Mouse (Mus musculus): ENCODE measurements around the gene D430019H16Rik. TPM values are rescaled to one million over a fixed set of nuclear protein-coding genes. Genes with fewer than 3 reads are reported as not detected.

The D430019H16Rik gene
- polyA plus RNA-seq, 1 experiment from 2014 or later = 7.0 TPM

- Histone ChIP-seq H3K9me3 (no peaks in the 10 kb centered on the region), H3K9ac (replicated peaks) (no peak overlapping the region), H3K36me3 (peaks cover 11% of the 10 kb centered on the region; the same call in 1 of the 2 replicates), H3K27me3 (no peaks in the 10 kb centered on the region), H3K4me3 (no peak overlapping the region), H3K4me2 (replicated peaks) (no peak overlapping the region), H3K4me1 (no peaks in the 10 kb centered on the region), H3K27ac (replicated peaks) (no peak overlapping the region)
- WGBS = 87% methylated on average over 5 of the region's 5 CpGs
- ATAC-seq (ENCODE audit: low FRiP score, low read depth) = no peak
Observed at GRCm38 (mm10) chr12:105494796-105495195, 41.1 kb downstream of the D430019H16Rik start.

- H3K4me3 ChIP-seq = no peak overlapping the region
- H3K4me2 ChIP-seq (replicated peaks) = no peak overlapping the region
- H3K27me3 ChIP-seq = no peaks in the 10 kb centered on the region
- H3K9me3 ChIP-seq = no peaks in the 10 kb centered on the region
- 7% methylated on average over 6 of the region's 6 CpGs for WGBS
- H3K9ac ChIP-seq (replicated peaks) = no peak overlapping the region
- no peak overlapping the region for H3K27ac ChIP-seq (replicated peaks)
- H3K4me1 ChIP-seq = no peaks in the 10 kb centered on the region
- ATAC-seq (ENCODE audit: low FRiP score, low read depth) = peak; percentile 50; the same call in 1 of the 2 replicates
- no peaks in the 10 kb centered on the region for H3K36me3 ChIP-seq
Observed at GRCm38 (mm10) chr12:105497894-105498293, 44.2 kb downstream of the D430019H16Rik start.

GRCm38 (mm10) chr12:105498423-105498822 lies 44.8 kb downstream of the D430019H16Rik start:
- 89% methylated on average over 7 of the region's 7 CpGs for WGBS
- H3K4me3 ChIP-seq = no peak overlapping the region
- H3K9ac ChIP-seq (replicated peaks) = no peak overlapping the region
- ATAC-seq (ENCODE audit: low FRiP score, low read depth) = no peak
- H3K36me3 ChIP-seq = no peaks in the 10 kb centered on the region
- H3K27ac ChIP-seq (replicated peaks) = no peak overlapping the region
- H3K4me1 ChIP-seq = no peaks in the 10 kb centered on the region
- H3K27me3 ChIP-seq = no peaks in the 10 kb centered on the region
- H3K4me2 ChIP-seq (replicated peaks) = no peak overlapping the region
- no peaks in the 10 kb centered on the region for H3K9me3 ChIP-seq

- H3K36me3 ChIP-seq = no peaks in the 10 kb centered on the region
- no peak overlapping the region for H3K27ac ChIP-seq (replicated peaks)
- WGBS = 74% methylated on average over 4 of the region's 4 CpGs
- no peak for ATAC-seq (ENCODE audit: low FRiP score, low read depth)
- H3K4me1 ChIP-seq = no peaks in the 10 kb centered on the region
- no peaks in the 10 kb centered on the region for H3K9me3 ChIP-seq
- H3K4me2 ChIP-seq (replicated peaks) = no peak overlapping the region
- H3K4me3 ChIP-seq = no peak overlapping the region
- no peak overlapping the region for H3K9ac ChIP-seq (replicated peaks)
- no peaks in the 10 kb centered on the region for H3K27me3 ChIP-seq
Observed at GRCm38 (mm10) chr12:105498842-105499241, 45.2 kb downstream of the D430019H16Rik start.

- 68% methylated on average over 5 of the region's 5 CpGs for WGBS
- Histone ChIP-seq H3K4me3 (no peak overlapping the region), H3K27ac (replicated peaks) (no peak overlapping the region), H3K36me3 (no peaks in the 10 kb centered on the region), H3K4me1 (no peaks in the 10 kb centered on the region), H3K27me3 (no peaks in the 10 kb centered on the region), H3K9me3 (no peaks in the 10 kb centered on the region), H3K4me2 (replicated peaks) (no peak overlapping the region), H3K9ac (replicated peaks) (no peak overlapping the region)
- no peak for ATAC-seq (ENCODE audit: low FRiP score, low read depth)
Observed at GRCm38 (mm10) chr12:105500940-105501339, 47.3 kb downstream of the D430019H16Rik start.

- 66% methylated on average over 6 of the region's 6 CpGs for WGBS
- no peak for ATAC-seq (ENCODE audit: low FRiP score, low read depth)
Observed at GRCm38 (mm10) chr12:105504736-105505135, 51.1 kb downstream of the D430019H16Rik start.

GRCm38 (mm10) chr12:105511109-105511508 lies 57.5 kb downstream of the D430019H16Rik start:
- no peak for ATAC-seq (ENCODE audit: low FRiP score, low read depth)
- Histone ChIP-seq H3K4me2 (replicated peaks) (no peak overlapping the region), H3K4me3 (no peak overlapping the region), H3K27me3 (0 out of 2 replicates have a peak, but pooled peaks cover under 1% of the 10 kb centered on the region), H3K27ac (replicated peaks) (no peak overlapping the region), H3K9me3 (no peaks in the 10 kb centered on the region), H3K4me1 (no peaks in the 10 kb centered on the region), H3K36me3 (no peaks in the 10 kb centered on the region), H3K9ac (replicated peaks) (no peak overlapping the region)
- WGBS = 88% methylated on average over 5 of the region's 5 CpGs

More at GRCm38 (mm10) chr12:105504736-105505135, 51.1 kb downstream of the D430019H16Rik start:
- Histone ChIP-seq H3K36me3 (no peaks in the 10 kb centered on the region), H3K4me2 (replicated peaks) (no peak overlapping the region), H3K9me3 (no peaks in the 10 kb centered on the region), H3K4me1 (no peaks in the 10 kb centered on the region), H3K4me3 (no peak overlapping the region), H3K27ac (replicated peaks) (no peak overlapping the region), H3K9ac (replicated peaks) (no peak overlapping the region), H3K27me3 (no peaks in the 10 kb centered on the region)

GRCm38 (mm10) chr12:105511671-105512502 lies 58.2 kb downstream of the D430019H16Rik start:
- 80% methylated on average over 16 of the region's 16 CpGs for WGBS

GRCm38 (mm10) chr12:105514111-105514510 lies 60.5 kb downstream of the D430019H16Rik start:
- Histone ChIP-seq H3K9me3 (no peaks in the 10 kb centered on the region), H3K4me3 (no peak overlapping the region), H3K27ac (replicated peaks) (no peak overlapping the region), H3K4me1 (no peaks in the 10 kb centered on the region), H3K36me3 (no peaks in the 10 kb centered on the region), H3K27me3 (0 out of 2 replicates have a peak, but pooled peaks cover 2% of the 10 kb centered on the region), H3K4me2 (replicated peaks) (no peak overlapping the region), H3K9ac (replicated peaks) (no peak overlapping the region)
- no peak for ATAC-seq (ENCODE audit: low FRiP score, low read depth)
- 85% methylated on average over 10 of the region's 10 CpGs for WGBS

More at GRCm38 (mm10) chr12:105511671-105512502, 58.2 kb downstream of the D430019H16Rik start:
- Histone ChIP-seq H3K27me3 (0 out of 2 replicates have a peak, but pooled peaks cover 2% of the 10 kb centered on the region), H3K9me3 (no peaks in the 10 kb centered on the region), H3K4me1 (no peaks in the 10 kb centered on the region), H3K9ac (replicated peaks) (no peak overlapping the region), H3K36me3 (no peaks in the 10 kb centered on the region), H3K4me3 (no peak overlapping the region), H3K4me2 (replicated peaks) (no peak overlapping the region), H3K27ac (replicated peaks) (no peak overlapping the region)
- no peak for ATAC-seq (ENCODE audit: low FRiP score, low read depth)

- Histone ChIP-seq H3K36me3 (no peaks in the 10 kb centered on the region), H3K4me1 (peaks cover 2% of the 10 kb centered on the region; the same call in 1 of the 2 replicates), H3K9ac (replicated peaks) (no peak overlapping the region), H3K4me2 (replicated peaks) (no peak overlapping the region), H3K4me3 (no peak overlapping the region), H3K27me3 (0 out of 2 replicates have a peak, but pooled peaks cover 10% of the 10 kb centered on the region), H3K27ac (replicated peaks) (no peak overlapping the region), H3K9me3 (no peaks in the 10 kb centered on the region)
- ATAC-seq (ENCODE audit: low FRiP score, low read depth) = no peak
- 82% methylated on average over 21 of the region's 21 CpGs for WGBS
Observed at GRCm38 (mm10) chr12:105517026-105517675, 63.5 kb downstream of the D430019H16Rik start.

GRCm38 (mm10) chr12:105519851-105520250 lies 66.2 kb downstream of the D430019H16Rik start:
- ATAC-seq (ENCODE audit: low FRiP score, low read depth) = no peak
- no peak overlapping the region for H3K9ac ChIP-seq (replicated peaks)
- no peak overlapping the region for H3K4me3 ChIP-seq
- H3K4me2 ChIP-seq (replicated peaks) = no peak overlapping the region
- H3K4me1 ChIP-seq = peaks cover 2% of the 10 kb centered on the region; the same call in 1 of the 2 replicates
- H3K27ac ChIP-seq (replicated peaks) = no peak overlapping the region
- 0 out of 2 replicates have a peak, but pooled peaks cover 10% of the 10 kb centered on the region for H3K27me3 ChIP-seq
- 81% methylated on average over 2 of the region's 2 CpGs for WGBS
- no peaks in the 10 kb centered on the region for H3K9me3 ChIP-seq
- H3K36me3 ChIP-seq = no peaks in the 10 kb centered on the region

Measured in midbrain, embryonic 12.5 days (tissue).